Mouse (Mus musculus) cerebellum, adult 2 months (tissue): Measurements from ENCODE around the gene Tbk1. TPM values are rescaled to one million over a fixed set of nuclear protein-coding genes. Genes with fewer than 3 reads are reported as not detected.

Source experiments
- DNase-seq, 2 experiments: peaks; one replicate each; pipeline ENCODE4 v3.0.0; 2021
- H3K27ac ChIP-seq: fragments of 200-500 bp; 2 replicates; pipeline ENCODE4 v1.5.1; 2012; ENCODE audit warnings: low read length, control low read depth, inconsistent platforms; ENCODE audit not compliant: insufficient read depth
- H3K27me3 ChIP-seq: fragments of 200-500 bp; 2 replicates; pipeline ENCODE4 v1.6.1; 2012; ENCODE audit warnings: inconsistent platforms, mild to moderate bottlenecking, low read length, moderate library complexity; ENCODE audit not compliant: control insufficient read depth, insufficient read depth
- H3K4me1 ChIP-seq: fragments of 200-500 bp; 2 replicates; pipeline ENCODE4 v1.6.1; 2011; ENCODE audit warnings: low read length; ENCODE audit not compliant: control insufficient read depth, insufficient read depth
- H3K4me3 ChIP-seq: fragments of 200-500 bp; replicated peaks from 2 replicates; pipeline ENCODE3; 2011; ENCODE audit warnings: mild to moderate bottlenecking, low read depth, low read length, control low read depth; ENCODE audit not compliant: insufficient read depth
- CTCF ChIP-seq: fragments of 200-500 bp; IDR thresholded peaks from 2 replicates; pipeline ENCODE4 v1.5.1; 2011; ENCODE audit warnings: low read depth, mild to moderate bottlenecking, control low read depth, low read length, moderate library complexity, borderline replicate concordance; ENCODE audit not compliant: insufficient read depth
- POLR2A ChIP-seq: fragments of 200-500 bp; IDR thresholded peaks from 2 replicates; pipeline ENCODE4 v1.6.1; 2011; ENCODE audit warnings: low read length, control low read depth, borderline replicate concordance; ENCODE audit not compliant: insufficient read depth
- WGBS: fragments of 180-500 bp; shearing (Covaris S2); methylation state at CpG from one replicate; pipeline ENCODE4 v1.1.7; 2018; 5-methylcytosine and 5-hydroxymethylcytosine counted together
- polyA plus RNA-seq: library from polyadenylated mRNA; depleted of rRNA; stranded (reverse); fragments of >200 nt; gene quantifications from 2 replicates; pipeline ENCODE4 v1.2.3, GENCODE M21; 2012; rRNA removed

Gene Tbk1
- polyA plus RNA-seq, 1 experiment: 42.1 TPM

GRCm38 (mm10) chr10:121498481-121498904 is 88.1 kb downstream of the Tbk1 start:
- TF ChIP-seq CTCF: no peak
- no peak for TF ChIP-seq POLR2A
- Histone ChIP-seq H3K4me1 (no peaks in the 10 kb centered on the region), H3K27ac (no peak overlapping the region), H3K4me3 (no peak overlapping the region), H3K27me3 (no peaks in the 10 kb centered on the region)
- 73% methylated on average over 8 of the region's 8 CpGs for WGBS
- no peak for DNase-seq

GRCm38 (mm10) chr10:121497968-121498367 is 88.6 kb downstream of the Tbk1 start:
- no peak overlapping the region for H3K4me3 ChIP-seq
- WGBS: 69% methylated on average over 7 of the region's 7 CpGs
- TF ChIP-seq CTCF (no peak), POLR2A (no peak)
- no peaks in the 10 kb centered on the region for H3K4me1 ChIP-seq
- H3K27ac ChIP-seq: no peak overlapping the region
- H3K27me3 ChIP-seq: no peaks in the 10 kb centered on the region
- DNase-seq: no peak

GRCm38 (mm10) chr10:121496616-121497015 is 90.0 kb downstream of the Tbk1 start:
- Histone ChIP-seq H3K4me1 (no peaks in the 10 kb centered on the region), H3K27me3 (no peaks in the 10 kb centered on the region), H3K27ac (no peak overlapping the region), H3K4me3 (no peak overlapping the region)
- WGBS: 65% methylated on average over 7 of the region's 7 CpGs
- TF ChIP-seq CTCF (no peak), POLR2A (no peak)
- DNase-seq: no peak

Other genes starting within 250 kb of the Tbk1 start
- 25.8 and 26.0 TPM in 2 replicates for gene Tbc1d30, start 235.5 kb downstream of the Tbk1 start, polyA plus RNA-seq
- 48.6 and 49.2 TPM in 2 replicates for gene Gns, start 221.7 kb downstream of the Tbk1 start, polyA plus RNA-seq
- 16.5 and 17.8 TPM in 2 replicates for gene Rassf3, start 110.4 kb downstream of the Tbk1 start, polyA plus RNA-seq
- 64.9 and 68.8 TPM in 2 replicates for gene Xpot, start 39.5 kb upstream of the Tbk1 start, polyA plus RNA-seq
- gene D930020B18Rik, start 54.8 kb upstream of the Tbk1 start, polyA plus RNA-seq: 0.67 and 0.87 TPM in 2 replicates
- gene BC048403, start 153.2 kb upstream of the Tbk1 start, polyA plus RNA-seq: 6.6 TPM in 2 replicates